Mouse (Mus musculus): ENCODE data around the gene Tenm1. TPM values are rescaled to one million over a fixed set of nuclear protein-coding genes. Genes with fewer than 3 reads are reported as not detected.

The Tenm1 gene
- polyA plus RNA-seq (2015; fragmentation: Nextera tagmentation; extraction: Ambion mirVana): 25.7 and 31.0 TPM in 2 replicates

DNA sequence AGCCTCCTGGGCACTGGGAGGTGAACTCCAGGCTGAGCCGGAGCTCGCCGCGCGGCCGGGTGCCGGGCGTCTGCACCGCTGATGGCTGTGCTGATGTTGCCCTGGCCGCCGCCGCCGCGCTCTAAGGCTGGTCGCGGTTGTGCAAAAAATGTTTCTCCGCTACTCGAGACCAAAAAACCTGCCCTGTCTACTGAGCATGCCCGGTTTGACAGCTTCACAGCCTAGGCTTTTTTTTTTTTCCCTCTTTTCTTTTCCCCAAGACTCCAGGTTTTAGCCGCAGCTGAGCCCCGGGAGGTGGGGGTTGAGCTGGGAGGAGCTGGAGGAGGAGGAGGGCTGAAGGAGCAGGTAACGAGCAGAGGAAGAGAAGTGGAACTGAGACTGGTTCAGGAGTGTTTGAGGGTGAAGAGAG lies at the start of gene Tenm1:
TSS of gene Tenm1 (minus strand) at position 272 of the 409 bp plus-strand sequence.

DNA sequence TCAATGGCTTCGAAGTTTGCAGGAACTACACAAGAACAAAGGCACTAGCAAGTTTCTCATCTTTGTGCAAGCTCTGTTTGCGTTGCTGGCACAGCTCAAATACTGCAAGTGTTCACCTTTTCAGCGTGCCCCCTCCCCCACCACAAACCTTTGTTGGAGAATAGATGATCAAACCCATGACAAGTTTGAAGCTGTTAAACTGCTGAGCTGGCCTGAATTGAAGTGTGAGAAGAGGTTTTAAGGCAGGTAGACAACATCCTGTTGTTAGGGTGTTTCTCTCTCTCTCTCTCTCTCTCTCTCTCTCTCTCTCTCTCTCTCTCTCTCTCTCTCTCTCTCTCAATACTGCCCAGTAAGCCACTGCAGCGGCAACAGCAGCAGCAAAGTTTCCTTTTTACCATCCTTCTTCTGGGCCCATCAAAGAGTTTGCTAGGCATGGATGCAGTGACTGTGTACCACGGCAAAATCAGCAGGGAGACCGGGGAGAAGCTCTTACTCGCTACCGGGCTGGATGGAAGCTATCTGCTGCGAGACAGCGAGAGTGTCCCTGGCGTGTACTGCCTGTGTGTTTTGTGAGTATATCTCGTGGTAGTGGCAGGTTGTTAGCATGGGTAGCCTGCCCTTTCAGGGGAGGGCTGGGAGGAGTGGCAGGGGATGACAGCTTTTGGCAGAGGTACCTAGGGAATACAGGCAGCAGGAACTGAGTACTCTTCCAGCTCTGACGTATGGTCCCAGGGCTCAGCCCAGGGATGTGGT lies 926.5 kb downstream of the Tenm1 start, which contains the start of gene Sh2d1a:
TSS of gene Sh2d1a (plus strand) at position 163 of the 753 bp plus-strand sequence.

DNA sequence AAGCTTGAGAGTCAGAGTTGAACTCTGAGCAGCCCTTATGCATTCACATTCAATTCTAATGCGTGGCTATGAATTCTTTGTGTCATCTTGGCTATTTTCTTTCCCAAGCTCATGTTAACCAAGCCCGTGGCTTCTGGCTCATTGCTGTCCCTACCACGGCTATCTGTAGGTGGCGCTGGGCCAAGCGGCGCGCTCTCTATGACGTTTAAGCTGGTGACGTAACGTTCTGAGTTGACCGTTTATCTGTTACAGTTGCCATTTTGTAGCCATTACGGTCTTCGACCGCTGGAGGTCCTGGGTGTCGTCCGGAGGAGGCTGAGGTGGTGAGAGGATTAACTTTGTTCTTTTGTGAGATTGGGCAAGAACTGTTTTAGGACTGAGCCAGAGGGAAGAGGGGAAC lies 939.5 kb downstream of the Tenm1 start, which contains the start of gene Tex13c2:
TSS of gene Tex13c2 (plus strand) at position 246 of the 400 bp plus-strand sequence.

Other genes starting within 250 kb of the Tenm1 start
- not detected in 2 replicates for gene Tex13c1, start 162.0 kb upstream of the Tenm1 start, polyA plus RNA-seq (2015; fragmentation: Nextera tagmentation; extraction: Ambion mirVana)

Measured in neural tube, postnatal 0 days (tissue).